Mouse (Mus musculus): ENCODE measurements around the gene Zbtb42. TPM values are rescaled to one million over a fixed set of nuclear protein-coding genes. Genes with fewer than 3 reads are reported as not detected.

Gene Zbtb42
- 4.7 and 6.4 TPM in 2 replicates for polyA plus RNA-seq (2016; fragmentation: Nextera tagmentation; extraction: Ambion mirVana)

DNA sequence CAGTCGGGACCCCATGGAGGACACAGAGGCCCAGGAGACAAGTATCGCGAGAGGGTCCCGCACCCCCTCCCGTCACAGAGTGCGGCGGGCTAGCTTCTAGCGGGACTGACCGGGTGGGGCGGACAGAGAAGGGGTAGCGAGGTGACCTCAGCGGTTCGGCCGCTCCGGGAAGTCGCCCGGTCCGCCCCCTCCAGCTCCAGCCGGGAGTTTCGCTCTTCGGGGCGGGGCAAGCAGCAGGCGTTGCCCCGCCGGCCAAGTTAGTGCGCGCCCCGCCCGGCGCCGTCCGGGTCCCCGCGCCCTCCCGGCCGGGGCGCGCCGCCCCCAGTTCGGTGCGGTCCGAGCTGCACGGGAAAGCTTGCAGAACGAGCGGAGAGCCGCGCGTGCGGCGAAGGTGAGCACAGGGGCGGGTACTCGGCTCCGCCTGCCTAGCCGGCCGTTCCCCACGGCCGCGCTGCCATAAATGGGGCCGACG is at the start of gene Zbtb42:
Gene Zbtb42, plus strand, starts transcription at position 274 of the 472 bp plus-strand sequence.
- Histone ChIP-seq H3K36me3 (peaks cover 9% of the 10 kb centered on the region; the same call in 1 of the 2 replicates), H3K27ac (ENCODE audit: poor library complexity, severe bottlenecking) (peak within 1 kb of the TSS; percentile 73), H3K9me3 (replicated peaks) (no peaks in the 10 kb centered on the region), H3K4me1 (replicated peaks) (peaks cover 34% of the 10 kb centered on the region), H3K27me3 (replicated peaks) (peaks cover 41% of the 10 kb centered on the region), H3K9ac (peak within 1 kb of the TSS; percentile 76), H3K4me3 (peak within 1 kb of the TSS; percentile 80), H3K4me2 (peak within 1 kb of the TSS; percentile 95)
- WGBS: under 1% methylated on average over 58 of the region's 60 CpGs
- ATAC-seq (ENCODE audit: insufficient number of reproducible peaks, low FRiP score): peak; percentile 28; the same call in 1 of the 2 replicates

- Histone ChIP-seq H3K27me3 (replicated peaks) (no peaks in the 10 kb centered on the region), H3K4me1 (replicated peaks) (peaks cover 60% of the 10 kb centered on the region), H3K36me3 (peaks cover 17% of the 10 kb centered on the region), H3K9me3 (replicated peaks) (no peaks in the 10 kb centered on the region), H3K27ac (ENCODE audit: poor library complexity, severe bottlenecking) (peak overlapping the region; percentile 40), H3K9ac (peak overlapping the region; percentile 35; the same call in 1 of the 2 replicates), H3K4me3 (peak overlapping the region; percentile 27), H3K4me2 (peak overlapping the region; percentile 67)
- 18% methylated on average over 19 of the region's 19 CpGs for WGBS
- ATAC-seq (ENCODE audit: insufficient number of reproducible peaks, low FRiP score): peak; percentile 86
These were observed 49.5 kb upstream of the Zbtb42 start for GRCm38 (mm10) chr12:112628928-112629721.

DNA sequence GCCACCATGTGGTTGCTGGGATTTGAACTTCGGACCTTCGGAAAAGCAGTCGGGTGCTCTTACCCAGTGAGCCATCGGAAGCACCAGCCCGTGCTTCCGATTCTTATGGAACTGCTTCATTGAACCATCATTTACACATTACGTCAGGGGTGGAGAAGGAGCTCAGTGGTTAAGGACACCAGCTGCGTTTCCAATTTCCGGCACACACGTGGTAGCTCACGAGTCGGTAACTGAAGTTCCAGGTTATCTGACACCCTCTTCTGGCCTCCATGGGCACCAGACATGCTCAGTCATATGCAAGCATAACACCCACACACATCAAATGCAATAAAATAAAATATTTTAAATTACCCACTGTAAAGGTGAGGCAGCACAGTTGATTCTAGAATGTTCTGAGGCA is 48.6 kb upstream of the Zbtb42 start:
- Histone ChIP-seq H3K9me3 (replicated peaks) (no peaks in the 10 kb centered on the region), H3K27me3 (replicated peaks) (no peaks in the 10 kb centered on the region), H3K4me2 (no peak overlapping the region), H3K4me1 (replicated peaks) (peaks cover 58% of the 10 kb centered on the region), H3K4me3 (no peak overlapping the region), H3K36me3 (peaks cover 20% of the 10 kb centered on the region), H3K9ac (no peak overlapping the region), H3K27ac (ENCODE audit: poor library complexity, severe bottlenecking) (no peak overlapping the region)
- WGBS: 91% methylated on average over 12 of the region's 12 CpGs
- ATAC-seq (ENCODE audit: insufficient number of reproducible peaks, low FRiP score): no peak

- peaks cover 20% of the 10 kb centered on the region for H3K36me3 ChIP-seq
- ATAC-seq (ENCODE audit: insufficient number of reproducible peaks, low FRiP score): no peak
- H3K4me2 ChIP-seq: no peak overlapping the region
- no peak overlapping the region for H3K4me3 ChIP-seq
- H3K4me1 ChIP-seq (replicated peaks): peaks cover 53% of the 10 kb centered on the region
- WGBS: 85% methylated on average over 5 of the region's 5 CpGs
- no peak overlapping the region for H3K27ac ChIP-seq (ENCODE audit: poor library complexity, severe bottlenecking)
- H3K27me3 ChIP-seq (replicated peaks): no peaks in the 10 kb centered on the region
- H3K9me3 ChIP-seq (replicated peaks): no peaks in the 10 kb centered on the region
- no peak overlapping the region for H3K9ac ChIP-seq
These were observed 47.8 kb upstream of the Zbtb42 start for GRCm38 (mm10) chr12:112630796-112631195.

DNA sequence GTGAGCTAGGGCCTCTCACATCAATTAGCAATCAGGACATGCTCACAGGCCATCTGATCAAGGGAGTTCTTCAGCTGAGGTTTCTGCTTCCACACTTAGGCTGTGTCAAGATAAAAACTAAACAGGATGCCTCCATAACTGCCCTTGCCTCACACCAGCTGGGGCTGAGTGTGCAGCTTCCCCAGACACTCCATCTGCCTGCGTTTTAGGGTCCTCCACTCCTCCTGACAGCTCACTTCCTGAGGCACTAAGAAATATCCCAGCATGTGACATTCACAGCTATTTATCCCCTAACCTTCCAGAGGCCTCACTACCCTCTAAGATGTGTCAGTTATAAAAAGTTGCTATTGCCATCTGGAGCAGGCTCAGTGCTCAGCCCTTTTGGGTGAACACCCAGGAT is 47.2 kb upstream of the Zbtb42 start:
- Histone ChIP-seq H3K36me3 (peaks cover 27% of the 10 kb centered on the region), H3K4me1 (replicated peaks) (peaks cover 47% of the 10 kb centered on the region), H3K9ac (no peak overlapping the region), H3K4me3 (no peak overlapping the region), H3K4me2 (no peak overlapping the region), H3K27ac (ENCODE audit: poor library complexity, severe bottlenecking) (no peak overlapping the region; the same call in 1 of the 2 replicates), H3K9me3 (replicated peaks) (no peaks in the 10 kb centered on the region), H3K27me3 (replicated peaks) (no peaks in the 10 kb centered on the region)
- no peak for ATAC-seq (ENCODE audit: insufficient number of reproducible peaks, low FRiP score)
- WGBS: 27% methylated on average over 1 of the region's 1 CpGs

DNA sequence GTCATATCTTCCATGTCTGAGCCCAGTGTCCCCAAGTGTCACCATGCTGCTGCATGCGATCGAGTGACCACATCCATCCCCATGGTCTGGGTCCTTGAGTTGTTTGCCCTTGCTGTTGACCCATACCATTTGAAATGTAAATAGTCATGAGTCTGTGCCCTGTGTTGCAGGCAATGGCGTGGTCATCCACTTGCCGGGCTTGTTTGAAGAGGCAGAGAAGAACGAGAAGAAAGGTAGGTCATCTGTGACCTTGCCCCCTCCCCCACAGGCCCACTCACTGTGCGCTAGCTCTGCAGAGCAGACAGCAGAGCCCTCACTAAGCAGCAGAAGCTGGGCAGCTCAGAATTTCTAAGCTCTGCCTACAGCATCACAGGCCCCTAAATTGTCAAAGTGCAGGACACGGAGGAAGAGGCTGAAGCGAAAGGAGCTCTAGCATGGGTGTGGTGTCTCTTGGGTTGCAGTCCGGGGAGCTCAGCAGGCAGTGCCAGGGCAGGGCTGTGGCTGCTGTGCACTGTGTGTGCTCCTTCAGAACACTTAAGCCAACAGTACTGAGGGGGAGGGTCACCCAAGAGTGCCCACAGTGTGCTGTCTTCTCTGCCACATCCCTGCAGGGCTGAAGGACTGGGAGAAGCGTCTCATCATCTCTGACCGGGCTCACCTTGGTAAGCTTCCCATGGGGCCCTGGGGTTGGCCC is 46.4 kb upstream of the Zbtb42 start:
- Histone ChIP-seq H3K36me3 (peaks cover 30% of the 10 kb centered on the region), H3K4me2 (no peak overlapping the region), H3K4me3 (no peak overlapping the region), H3K4me1 (replicated peaks) (peaks cover 41% of the 10 kb centered on the region), H3K9me3 (replicated peaks) (no peaks in the 10 kb centered on the region), H3K27ac (ENCODE audit: poor library complexity, severe bottlenecking) (no peak overlapping the region; the same call in 1 of the 2 replicates), H3K27me3 (replicated peaks) (no peaks in the 10 kb centered on the region), H3K9ac (no peak overlapping the region)
- WGBS: 73% methylated on average over 11 of the region's 11 CpGs
- no peak for ATAC-seq (ENCODE audit: insufficient number of reproducible peaks, low FRiP score)

DNA sequence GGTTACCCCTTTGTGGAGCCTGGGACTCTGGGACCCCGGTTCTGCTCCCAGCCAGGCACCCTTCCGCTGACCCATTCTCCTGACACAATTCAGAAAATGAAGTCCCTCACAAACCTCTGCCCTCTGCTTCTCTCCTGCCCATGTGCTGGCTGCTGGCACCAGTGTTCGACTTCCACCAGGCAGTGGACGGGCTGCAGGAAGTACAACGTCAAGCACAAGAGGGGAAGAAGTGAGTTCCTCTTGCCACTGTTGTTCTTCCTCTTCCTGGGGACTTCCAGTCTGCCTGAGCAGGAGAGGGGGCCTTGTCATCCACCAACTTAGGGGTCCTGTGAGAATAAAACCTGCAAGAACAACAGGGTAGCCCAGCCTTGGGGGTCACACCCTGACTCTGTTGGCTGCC is 45.7 kb upstream of the Zbtb42 start:
- H3K4me3 ChIP-seq: no peak overlapping the region
- H3K27me3 ChIP-seq (replicated peaks): no peaks in the 10 kb centered on the region
- H3K4me1 ChIP-seq (replicated peaks): peaks cover 35% of the 10 kb centered on the region
- WGBS: 68% methylated on average over 5 of the region's 5 CpGs
- H3K4me2 ChIP-seq: no peak overlapping the region
- H3K36me3 ChIP-seq: peaks cover 30% of the 10 kb centered on the region
- H3K9me3 ChIP-seq (replicated peaks): no peaks in the 10 kb centered on the region
- H3K27ac ChIP-seq (ENCODE audit: poor library complexity, severe bottlenecking): no peak overlapping the region
- no peak overlapping the region for H3K9ac ChIP-seq
- ATAC-seq (ENCODE audit: insufficient number of reproducible peaks, low FRiP score): no peak

- Histone ChIP-seq H3K9ac (no peak overlapping the region), H3K36me3 (peaks cover 30% of the 10 kb centered on the region), H3K9me3 (replicated peaks) (no peaks in the 10 kb centered on the region), H3K4me1 (replicated peaks) (peaks cover 27% of the 10 kb centered on the region), H3K27ac (ENCODE audit: poor library complexity, severe bottlenecking) (no peak overlapping the region), H3K27me3 (replicated peaks) (no peaks in the 10 kb centered on the region), H3K4me3 (no peak overlapping the region), H3K4me2 (no peak overlapping the region)
- WGBS: 70% methylated on average over 9 of the region's 9 CpGs
- ATAC-seq (ENCODE audit: insufficient number of reproducible peaks, low FRiP score): no peak
These were observed 44.9 kb upstream of the Zbtb42 start for GRCm38 (mm10) chr12:112633686-112634085.

DNA sequence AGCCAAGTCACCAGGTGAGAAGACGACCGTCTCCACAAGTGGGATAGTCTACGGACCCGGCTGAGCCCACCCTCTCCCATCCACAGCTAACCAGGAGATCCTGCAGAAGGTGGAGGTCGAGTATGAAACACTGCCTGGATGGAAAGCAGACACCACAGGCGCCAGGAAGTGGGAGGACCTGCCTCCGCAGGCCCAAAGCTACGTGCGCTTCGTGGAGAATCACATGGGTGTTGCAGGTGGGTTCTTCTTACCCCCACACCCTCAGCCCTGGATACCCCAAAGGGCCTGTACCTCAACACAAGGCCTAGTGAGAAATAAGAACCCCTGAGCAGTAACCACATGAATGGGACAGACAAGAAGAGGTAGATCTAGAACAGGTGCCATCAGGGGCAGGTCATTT is 39.1 kb upstream of the Zbtb42 start:
- Histone ChIP-seq H3K9me3 (replicated peaks) (no peaks in the 10 kb centered on the region), H3K4me3 (no peak overlapping the region), H3K9ac (no peak overlapping the region), H3K4me1 (replicated peaks) (no peaks in the 10 kb centered on the region), H3K27ac (ENCODE audit: poor library complexity, severe bottlenecking) (no peak overlapping the region), H3K36me3 (peaks cover 27% of the 10 kb centered on the region), H3K27me3 (replicated peaks) (no peaks in the 10 kb centered on the region), H3K4me2 (no peak overlapping the region)
- WGBS: 83% methylated on average over 10 of the region's 10 CpGs
- ATAC-seq (ENCODE audit: insufficient number of reproducible peaks, low FRiP score): no peak

DNA sequence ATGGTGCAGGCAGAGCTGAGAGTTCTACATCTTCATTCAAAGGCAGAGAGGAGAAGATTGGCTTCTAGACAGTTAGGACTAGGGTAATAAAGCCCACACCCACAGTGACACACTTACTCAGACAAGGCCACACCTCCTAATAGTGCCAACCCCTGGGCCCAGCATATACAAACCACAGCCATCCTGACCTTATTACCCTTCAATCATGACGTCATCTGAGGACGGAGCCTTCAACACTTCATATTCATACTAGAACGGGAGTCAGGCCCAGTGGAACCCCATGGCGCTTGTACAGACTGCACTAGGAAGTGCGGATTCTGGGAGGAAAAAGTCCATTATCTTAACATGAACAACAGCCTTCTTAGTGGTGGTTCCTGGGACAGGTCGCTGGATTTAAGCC is 35.5 kb upstream of the Zbtb42 start:
- H3K4me2 ChIP-seq: no peak overlapping the region
- no peak overlapping the region for H3K4me3 ChIP-seq
- no peaks in the 10 kb centered on the region for H3K27me3 ChIP-seq (replicated peaks)
- ATAC-seq (ENCODE audit: insufficient number of reproducible peaks, low FRiP score): no peak
- no peaks in the 10 kb centered on the region for H3K9me3 ChIP-seq (replicated peaks)
- peaks cover 26% of the 10 kb centered on the region for H3K36me3 ChIP-seq
- WGBS: 89% methylated on average over 6 of the region's 6 CpGs
- peaks cover 16% of the 10 kb centered on the region for H3K4me1 ChIP-seq (replicated peaks)
- H3K9ac ChIP-seq: no peak overlapping the region
- no peak overlapping the region for H3K27ac ChIP-seq (ENCODE audit: poor library complexity, severe bottlenecking)

GRCm38 (mm10) chr12:112644180-112644854 is 34.3 kb upstream of the Zbtb42 start, which contains the start of gene Siva1:
TSS of gene Siva1 (plus strand) at chr12:112644679.
- peak within 1 kb of the TSS; percentile 64 for H3K4me3 ChIP-seq
- H3K27me3 ChIP-seq (replicated peaks): no peaks in the 10 kb centered on the region
- peak within 1 kb of the TSS; percentile 84 for H3K27ac ChIP-seq (ENCODE audit: poor library complexity, severe bottlenecking)
- H3K4me1 ChIP-seq (replicated peaks): peaks cover 16% of the 10 kb centered on the region
- H3K4me2 ChIP-seq: peak within 1 kb of the TSS; percentile 83
- 3% methylated on average over 45 of the region's 46 CpGs for whole genome bisulfite sequencing
- peak within 1 kb of the TSS; percentile 86 for H3K9ac ChIP-seq
- peaks cover 37% of the 10 kb centered on the region for H3K36me3 ChIP-seq
- peak; percentile 96 for ATAC-seq (ENCODE audit: insufficient number of reproducible peaks, low FRiP score)
- H3K9me3 ChIP-seq (replicated peaks): no peaks in the 10 kb centered on the region
